Mouse (Mus musculus) heart, postnatal 36 days (tissue): ENCODE results near the gene Dnah2. TPM values are rescaled to one million over a fixed set of nuclear protein-coding genes. Genes with fewer than 3 reads are reported as not detected.

Experiments used
- DNase-seq, 2 experiments: peaks; one replicate each; pipeline ENCODE4 v3.0.0; 2021 to 2022
- intact Hi-C: fragments of 180-260 bp; cut with DNase I; formaldehyde crosslinking; loops from one replicate; pipeline ENCODE4 v1.15.1; 2025
- total RNA-seq, 2 experiments: library from RNA; stranded (reverse); gene quantifications; 2 replicates each; pipeline ENCODE4 v1.2.3; 2021

Gene Dnah2
- under 1 TPM; 0.33 to 0.57 TPM for total RNA-seq

DNA sequence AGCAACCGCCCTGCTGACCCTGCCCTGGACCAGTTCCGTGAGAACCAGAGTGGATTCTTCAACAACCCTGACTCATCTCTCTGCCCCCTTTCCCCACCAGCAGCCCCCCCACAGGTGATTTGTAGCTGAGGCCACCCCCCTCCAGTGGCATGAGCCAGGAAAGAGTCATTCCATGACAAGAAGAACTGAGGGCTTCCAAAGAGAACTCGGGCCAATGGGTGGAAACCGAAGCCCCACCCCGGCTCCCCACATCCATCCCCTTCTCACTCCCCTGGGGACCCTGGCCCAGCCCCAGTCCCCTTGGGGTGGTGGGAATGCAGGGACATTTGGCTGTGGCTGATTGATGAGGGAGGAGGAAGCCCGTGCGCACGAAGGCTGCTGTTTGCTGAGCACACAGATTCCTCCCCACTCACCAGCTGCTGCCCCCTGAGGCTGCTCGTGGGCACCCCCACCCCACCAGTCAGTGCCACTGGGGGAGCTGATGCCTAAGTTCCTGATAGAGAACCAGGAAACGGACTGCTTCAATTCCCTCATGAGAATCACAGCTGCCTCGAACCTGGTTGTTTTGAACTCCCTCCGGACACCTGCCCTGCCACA lies at the start of gene Dnah2:
Gene Dnah2 (minus strand): TSS at position 51 of the 597 bp plus-strand sequence.
- DNase-seq: no peak
- intact Hi-C loops: no loop called here

DNA sequence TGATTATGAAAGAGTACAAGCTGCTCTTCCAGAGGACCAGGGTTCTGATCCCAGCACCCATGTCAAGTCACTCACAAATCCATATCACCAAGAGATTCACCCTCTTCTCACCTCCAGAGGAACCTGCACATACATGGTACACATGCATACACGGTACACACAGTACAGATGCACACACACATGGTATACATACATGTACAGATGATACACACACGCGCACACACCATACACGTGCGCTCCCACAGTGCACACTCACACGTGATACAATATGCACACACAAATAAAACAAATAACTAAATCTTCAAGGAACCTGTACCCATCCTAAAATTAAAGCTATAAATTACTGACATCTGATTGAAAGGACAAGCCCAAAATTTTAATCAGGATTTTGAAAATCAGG lies 45.9 kb upstream of the Dnah2 start:
- DNase-seq: no peak
- intact Hi-C loops: no loop called here

DNA sequence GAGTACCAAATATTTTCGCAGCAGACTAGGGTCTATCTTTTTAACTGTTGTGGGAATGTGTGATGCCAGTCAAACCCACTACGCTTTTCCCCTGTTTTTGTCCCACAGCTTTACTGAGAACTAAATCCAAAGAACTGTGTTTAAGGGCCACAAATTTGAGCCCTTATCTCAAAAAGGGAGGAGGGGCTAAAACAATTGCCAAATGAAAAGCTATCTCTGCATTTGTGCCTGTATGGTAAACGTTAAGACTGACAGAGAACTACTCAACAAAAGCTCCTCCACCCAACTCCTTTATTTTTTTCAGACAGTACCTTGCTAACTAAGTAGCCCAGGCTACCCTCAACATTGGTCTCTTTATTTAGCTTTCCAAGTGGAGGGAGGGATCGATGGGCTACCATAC lies 43.9 kb upstream of the Dnah2 start:
- intact Hi-C loops: no loop called here
- no peak for DNase-seq

DNA sequence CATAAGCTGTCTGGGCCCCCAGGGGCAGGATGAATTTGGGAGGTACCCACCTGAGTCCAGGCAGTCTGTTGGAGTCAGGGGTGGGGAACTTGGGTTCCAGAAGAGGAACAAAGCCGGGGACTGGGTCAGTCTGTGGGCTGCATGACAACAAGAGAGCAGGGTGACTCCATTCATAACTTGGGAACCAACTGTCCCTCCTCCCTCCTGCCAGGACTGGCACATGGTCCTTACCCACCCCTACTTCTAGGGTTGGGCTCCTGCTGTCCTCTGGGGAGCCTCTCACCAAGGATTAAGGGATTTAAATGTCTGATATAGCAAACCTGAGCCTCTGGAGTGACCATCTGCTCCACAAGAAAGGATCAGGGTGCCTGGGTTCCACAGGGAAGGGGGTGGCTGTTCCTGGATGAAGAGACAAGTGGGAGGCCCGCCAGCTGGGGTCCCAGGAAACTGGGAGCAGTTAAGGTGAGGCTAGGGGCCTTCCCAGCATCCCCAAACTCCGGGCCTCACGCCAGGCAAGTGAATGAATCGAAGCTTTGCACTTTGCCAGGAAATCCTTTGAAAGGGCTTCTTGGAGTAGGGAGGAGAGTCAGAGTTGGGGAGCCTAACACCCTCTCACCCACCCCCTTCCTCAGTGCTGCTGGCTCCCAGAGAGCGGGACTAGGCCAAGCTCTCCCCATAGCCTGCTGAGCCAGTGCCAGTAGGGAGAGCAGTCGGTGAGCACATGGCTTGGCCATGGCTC lies 43.2 kb upstream of the Dnah2 start:
- intact Hi-C loops: no loop called here
- DNase-seq: no peak

DNA sequence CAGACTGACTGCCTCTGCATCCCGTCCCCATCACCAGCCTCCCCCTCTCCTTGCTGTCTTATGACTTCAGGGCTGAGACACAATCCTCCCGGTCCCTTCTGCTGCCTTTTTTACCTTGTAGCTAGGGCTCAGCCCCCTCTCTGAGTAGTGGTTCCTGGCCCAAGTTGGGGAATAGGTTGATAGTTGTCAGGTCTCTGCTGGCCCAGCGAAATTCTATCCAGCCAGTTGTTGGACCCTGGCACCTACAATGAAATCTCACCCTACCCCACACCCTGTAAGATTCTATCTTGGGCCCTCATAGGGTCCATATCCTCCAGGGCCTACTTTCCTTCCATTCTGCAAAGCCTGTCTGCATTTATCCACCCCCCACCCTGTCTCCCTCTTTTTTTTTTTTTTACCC lies 42.5 kb upstream of the Dnah2 start:
- DNase-seq: no peak
- intact Hi-C loops: no loop called here

DNA sequence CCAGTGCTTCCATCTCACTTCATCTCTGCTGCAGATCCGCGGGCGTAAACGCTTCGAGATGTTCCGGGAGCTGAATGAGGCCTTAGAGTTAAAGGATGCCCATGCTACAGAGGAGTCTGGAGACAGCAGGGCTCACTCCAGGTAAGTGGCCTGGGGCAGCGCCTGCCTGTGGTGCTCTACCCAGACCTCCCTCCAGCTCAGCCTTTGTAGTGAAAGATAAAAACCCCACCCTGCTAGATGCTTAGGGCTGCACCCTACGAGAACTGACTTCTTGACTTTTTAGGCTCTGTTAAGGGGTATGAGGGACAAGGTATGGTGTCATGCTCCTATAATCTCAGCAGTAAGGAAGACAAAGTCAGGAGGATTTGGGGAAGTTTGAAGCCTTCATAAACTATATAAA lies 41.7 kb upstream of the Dnah2 start:
- intact Hi-C loops: no loop called here
- no peak for DNase-seq

DNA sequence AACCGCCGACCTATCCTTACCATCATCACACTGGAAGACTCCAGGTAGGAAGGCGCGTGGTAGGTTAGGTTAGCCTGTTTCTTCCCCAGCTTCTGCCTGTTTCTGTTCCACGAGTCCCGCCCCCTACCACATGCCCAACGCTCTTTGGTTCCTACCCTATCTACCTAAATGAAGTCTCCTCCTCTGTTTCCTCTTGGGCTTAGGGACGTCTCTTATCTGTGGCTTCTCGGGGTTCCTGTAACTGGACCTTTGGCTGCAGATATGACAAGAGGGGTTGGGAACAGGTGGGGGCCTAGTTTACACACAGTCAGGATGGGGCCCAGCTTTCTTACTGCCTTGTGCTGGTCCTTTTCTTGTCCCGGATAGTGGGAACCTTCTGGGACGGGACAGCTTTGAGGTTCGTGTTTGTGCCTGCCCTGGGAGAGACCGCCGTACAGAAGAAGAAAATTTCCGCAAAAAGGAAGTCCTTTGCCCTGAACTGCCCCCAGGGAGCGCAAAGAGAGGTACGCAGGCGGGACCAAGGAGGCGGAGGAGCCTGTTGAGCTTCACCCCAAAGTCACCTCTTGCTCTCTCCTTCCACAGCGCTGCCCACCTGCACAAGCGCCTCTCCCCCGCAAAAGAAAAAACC lies 40.4 kb upstream of the Dnah2 start:
- no peak for DNase-seq
- intact Hi-C loops: no loop called here

DNA sequence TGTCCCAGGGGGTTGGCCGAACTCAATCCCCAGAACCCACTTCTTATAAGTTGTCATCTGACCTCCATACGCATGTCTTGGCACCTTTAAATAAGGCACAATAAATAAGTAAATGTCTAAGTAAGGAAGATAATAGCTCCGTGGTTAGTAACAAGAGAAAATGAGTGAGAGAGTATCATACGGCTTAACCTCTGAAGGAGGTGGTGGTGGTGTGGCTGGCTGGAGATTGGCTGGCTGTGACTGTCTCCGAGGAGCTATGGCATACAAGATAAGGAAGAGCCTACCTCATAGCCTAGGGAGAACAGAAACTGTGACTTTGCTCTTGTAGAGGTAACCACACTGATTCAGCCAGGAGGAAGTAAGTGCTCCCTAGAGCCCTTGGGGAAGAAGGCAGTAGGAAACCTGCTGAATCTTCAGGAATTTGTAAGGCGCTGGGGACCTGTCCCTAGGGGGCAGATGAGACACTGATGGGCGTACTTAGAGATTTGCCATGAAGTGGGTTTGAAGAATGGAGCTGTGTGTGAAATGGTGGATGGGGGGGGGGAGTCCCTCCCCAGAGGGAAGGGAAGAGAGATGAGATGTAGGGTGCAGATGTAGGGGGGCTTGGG lies 36.9 kb upstream of the Dnah2 start:
- intact Hi-C loops: no loop called here
- no peak for DNase-seq

DNA sequence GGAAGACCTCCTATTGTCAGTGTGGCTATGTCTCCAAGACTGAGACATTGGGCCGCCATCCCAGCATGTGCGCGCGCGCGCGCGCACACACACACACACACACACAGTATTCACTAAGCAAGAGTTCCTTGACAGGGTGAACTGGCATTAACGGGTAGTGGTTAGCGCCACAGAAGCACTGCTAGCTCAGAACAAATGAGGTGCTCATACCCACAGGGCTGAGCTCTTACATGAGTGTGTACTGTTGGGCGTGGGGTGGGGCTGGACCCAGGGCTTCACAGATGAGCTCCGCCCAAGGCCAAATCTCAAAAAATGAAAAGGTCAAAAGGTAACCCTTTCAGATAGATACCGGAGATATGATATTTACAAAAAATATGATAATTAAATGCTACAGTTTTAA lies 36.0 kb upstream of the Dnah2 start:
- DNase-seq: no peak
- intact Hi-C loops: no loop called here

DNA sequence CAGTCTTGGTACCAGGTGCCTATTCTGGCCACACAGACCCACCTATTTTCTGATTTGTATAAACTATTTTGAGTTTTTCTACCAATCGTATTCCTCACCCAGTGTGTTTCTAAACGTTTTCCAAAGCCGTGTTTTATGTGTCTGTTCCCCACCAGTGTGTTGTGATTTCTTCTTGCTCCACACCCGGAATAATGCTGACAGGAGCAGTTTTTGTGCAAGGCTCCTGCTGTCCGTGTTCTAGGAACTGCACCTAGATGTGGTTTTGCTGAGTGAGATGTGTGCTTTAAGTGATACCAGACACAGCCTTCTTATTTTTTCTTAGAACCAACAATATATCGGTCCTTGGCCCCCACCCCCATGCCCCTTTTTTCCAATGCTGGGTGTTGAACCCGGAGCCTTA lies 35.1 kb upstream of the Dnah2 start:
- DNase-seq: no peak
- intact Hi-C loops: no loop called here

DNA sequence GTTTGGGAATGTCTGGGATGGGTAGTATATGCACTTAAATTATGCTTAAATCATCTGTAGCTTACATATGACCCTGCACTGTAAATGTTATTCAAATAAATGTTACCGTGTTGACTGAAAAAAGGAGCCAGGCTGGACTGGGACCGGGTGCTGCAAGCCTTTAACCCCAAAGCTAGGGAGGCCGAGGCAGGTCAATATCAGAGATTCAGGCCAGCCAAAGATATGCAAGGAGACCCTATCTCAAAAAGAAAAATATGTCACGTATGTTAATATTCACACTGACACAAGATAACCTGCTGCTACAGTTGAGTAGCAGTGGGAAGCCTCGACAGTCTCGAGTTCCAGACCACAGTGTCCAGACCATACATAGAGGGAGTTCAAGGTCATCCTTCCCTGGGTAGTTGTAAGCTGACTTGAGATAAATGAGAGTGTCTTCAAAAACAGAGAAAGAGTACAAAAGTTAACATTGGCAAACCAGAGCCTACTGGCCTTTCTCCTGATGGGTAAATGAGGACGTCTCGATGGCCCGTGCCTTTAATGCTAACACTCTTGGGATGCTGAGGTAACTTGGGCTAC lies 33.4 kb upstream of the Dnah2 start:
- intact Hi-C loops: loop anchor here (2.0 kb wide), 1 partner anchor 18 kb away; no protein-coding TSS in a partner anchor

DNA sequence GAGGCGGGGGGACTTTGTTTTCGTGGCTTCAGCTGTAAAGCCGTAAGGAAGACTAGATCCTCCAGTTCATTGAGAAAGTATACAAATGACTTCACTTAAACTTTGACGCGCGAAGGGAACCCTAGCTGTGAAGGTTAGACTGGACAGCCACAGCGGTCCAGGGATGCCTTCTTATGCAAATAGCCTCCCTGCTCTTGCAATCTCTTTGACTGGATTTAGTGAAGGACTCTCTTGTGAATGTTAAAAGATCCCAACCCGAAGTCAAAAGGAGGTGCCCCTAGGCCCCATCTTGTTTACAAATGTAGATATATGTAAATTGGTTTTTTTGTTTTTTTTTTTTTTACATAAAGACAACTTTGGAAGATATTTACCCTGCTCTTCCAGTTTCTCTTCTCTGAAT lies 32.9 kb upstream of the Dnah2 start:
- no peak for DNase-seq
- intact Hi-C loops: loop anchor here (2.0 kb wide), 1 partner anchor 19 kb away; no protein-coding TSS in a partner anchor

More for the DNA sequence above, 33.4 kb upstream of the Dnah2 start:
- DNase-seq: no peak

DNA sequence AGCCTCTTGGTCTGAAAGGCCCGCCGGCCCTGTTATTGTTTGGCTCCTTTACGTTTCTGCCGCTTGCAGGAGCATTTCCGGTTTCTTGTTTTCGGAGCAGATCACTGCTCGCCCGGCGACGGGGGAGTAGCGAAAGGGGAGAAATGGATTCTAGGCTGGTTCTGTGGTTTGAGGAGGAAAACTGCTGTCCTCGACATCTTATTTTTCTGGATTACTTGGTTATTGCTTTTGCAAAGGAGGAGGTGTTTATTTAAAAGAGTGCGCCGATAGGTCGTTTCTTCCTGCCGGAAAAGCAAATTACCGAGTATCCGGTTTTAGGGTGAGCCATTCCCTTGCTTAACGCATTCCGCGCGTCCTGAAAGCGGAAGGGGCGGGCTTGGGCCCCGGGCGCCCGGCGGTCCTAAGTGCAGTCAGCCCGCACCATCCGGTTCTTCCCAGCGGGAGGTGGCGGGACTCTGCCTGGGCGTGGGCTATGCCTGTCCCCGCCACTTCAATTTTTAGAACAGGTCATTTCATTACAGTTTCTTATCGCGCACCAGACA lies 32.3 kb upstream of the Dnah2 start:
- intact Hi-C loops: no loop called here

DNA sequence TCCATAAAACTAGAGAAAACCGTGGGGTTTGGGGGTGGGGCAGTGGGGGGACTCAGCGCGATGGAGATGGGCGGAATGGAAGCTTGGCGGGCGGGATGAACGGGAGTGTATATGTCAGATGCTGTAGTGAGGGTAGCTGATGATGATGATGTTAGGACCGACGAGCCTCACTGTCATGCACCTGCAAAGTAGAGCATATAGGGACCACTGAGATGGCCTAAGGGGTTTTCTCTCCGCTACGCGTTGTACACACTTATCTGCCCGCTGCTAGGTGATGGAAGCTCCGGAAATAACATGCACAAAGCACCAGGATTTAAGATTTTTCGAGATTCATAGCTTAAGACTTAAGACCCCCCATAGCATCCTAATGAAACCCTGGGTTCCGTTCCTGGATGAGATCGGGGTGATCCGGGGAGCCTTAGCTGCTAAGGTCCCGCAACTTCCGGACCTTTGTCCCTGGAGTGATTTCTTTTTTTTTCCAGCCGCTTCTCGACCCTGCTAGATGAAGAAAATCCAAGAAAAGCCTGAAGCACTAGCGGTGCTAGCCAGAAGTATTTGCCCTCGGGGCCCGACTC lies 31.7 kb upstream of the Dnah2 start:
- no peak for DNase-seq
- intact Hi-C loops: no loop called here

More for the DNA sequence above, 32.3 kb upstream of the Dnah2 start:
- DNase-seq: peak; percentile 89

DNA sequence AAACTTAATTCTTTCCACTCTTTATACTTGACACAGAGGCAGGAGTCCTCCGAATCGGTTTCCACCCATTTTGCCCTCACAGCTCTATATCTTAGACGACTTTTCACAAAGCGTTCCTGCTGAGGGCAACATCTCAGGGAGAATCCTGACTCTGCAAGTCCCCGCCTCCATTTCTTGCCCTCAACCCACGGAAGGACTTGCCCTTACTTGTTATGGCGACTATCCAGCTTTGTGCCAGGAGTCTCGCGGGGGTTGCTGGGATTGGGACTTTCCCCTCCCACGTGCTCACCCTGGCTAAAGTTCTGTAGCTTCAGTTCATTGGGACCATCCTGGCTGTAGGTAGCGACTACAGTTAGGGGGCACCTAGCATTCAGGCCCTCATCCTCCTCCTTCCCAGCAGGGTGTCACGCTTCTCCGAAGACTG lies 31.2 kb upstream of the Dnah2 start, which contains the start of the genes Wrap53 and Trp53:
Gene Wrap53 (minus strand): TSS at position 165 of the 424 bp plus-strand sequence.
Gene Trp53 (plus strand): TSS at position 269 of the 424 bp plus-strand sequence.
- peak; percentile 87 for DNase-seq
- intact Hi-C loops: no loop called here

DNA sequence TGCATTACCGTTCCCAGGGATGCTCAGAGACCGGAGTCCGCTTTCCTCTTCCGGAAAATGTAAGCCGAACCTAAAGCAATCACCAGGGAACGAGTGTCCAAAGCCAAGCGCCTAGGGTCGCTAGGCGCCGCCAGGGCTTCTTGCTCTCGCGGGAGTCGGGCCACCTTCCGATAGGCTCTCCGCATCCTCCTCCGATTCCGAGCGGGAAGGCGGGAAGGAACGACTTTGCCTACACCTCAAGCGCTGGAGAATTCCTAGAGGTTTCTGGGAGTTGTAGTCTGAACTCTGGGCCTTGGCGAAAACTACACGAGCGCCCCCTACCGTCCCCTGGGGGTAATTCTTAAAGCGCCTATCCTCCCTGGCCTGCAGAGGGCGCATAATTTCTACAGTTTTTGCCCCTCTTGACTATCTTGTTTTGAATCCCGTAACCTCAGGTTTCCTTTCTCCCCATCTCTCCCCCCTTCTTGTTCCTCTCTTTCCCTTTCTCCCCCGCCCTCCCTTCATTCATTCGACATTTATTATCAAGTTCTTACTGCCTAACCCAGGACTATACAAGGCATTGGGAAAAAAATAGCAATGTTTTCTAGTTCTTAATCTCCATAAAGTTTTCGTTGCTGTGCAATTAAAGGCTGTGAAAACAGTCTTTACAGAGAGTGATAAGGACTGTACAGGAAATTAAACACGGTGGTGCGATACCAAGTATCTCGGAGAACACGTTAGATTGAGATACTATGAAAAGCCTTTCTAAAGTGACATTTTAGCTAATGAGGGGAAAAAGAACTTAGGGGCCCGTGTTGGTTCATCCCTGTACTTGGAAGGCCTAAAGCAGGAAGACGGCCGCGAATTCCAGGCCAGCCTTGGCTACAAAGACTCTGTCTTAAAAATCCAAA lies 30.5 kb upstream of the Dnah2 start:
- intact Hi-C loops: loop anchor here (1.0 to 2.0 kb wide), 2 partner anchors 33 to 35 kb away; no protein-coding TSS in a partner anchor
- peak; percentile 97 to 99 for DNase-seq

DNA sequence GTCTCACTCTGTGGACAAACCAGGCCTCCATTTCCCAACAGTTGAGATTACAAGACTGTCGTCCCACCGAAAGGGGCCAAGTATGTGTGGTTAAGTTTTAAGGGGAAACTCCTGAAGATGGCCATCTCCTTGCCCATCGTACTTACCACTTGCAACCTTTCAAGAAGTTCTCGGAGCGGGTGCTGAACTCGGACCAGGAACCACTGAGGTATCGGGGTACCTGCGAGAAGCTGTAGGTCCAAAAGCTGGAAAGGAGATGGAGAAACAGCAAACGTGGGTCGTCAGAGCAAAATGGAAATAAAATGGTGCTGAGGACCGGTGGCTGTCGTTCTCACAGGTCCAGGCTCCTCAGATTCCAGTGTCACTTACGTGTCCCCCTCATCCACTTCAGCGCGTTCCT lies 29.4 kb upstream of the Dnah2 start:
- intact Hi-C loops: loop anchor here (2.0 kb wide), 1 partner anchor 32 kb away; no protein-coding TSS in a partner anchor
- no peak for DNase-seq

DNA sequence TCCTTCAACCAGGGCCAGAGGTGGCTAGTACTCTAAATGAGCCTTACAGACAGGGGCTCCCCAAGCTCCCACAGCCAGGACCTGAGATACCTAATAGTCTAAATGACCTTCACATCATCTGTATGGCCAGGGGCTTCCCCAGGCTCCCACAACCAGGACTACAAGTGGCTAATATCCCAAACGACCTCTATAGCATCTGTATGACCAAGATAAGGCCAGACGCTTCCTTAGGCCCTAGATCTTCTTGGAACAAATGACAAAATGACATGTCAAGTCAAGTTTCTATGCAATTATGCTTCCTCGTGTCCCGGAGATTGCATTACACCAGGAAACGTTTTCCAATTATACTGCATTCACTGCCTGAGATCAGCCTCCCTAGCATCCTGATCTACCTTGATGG lies 27.4 kb upstream of the Dnah2 start:
- no peak for DNase-seq

DNA sequence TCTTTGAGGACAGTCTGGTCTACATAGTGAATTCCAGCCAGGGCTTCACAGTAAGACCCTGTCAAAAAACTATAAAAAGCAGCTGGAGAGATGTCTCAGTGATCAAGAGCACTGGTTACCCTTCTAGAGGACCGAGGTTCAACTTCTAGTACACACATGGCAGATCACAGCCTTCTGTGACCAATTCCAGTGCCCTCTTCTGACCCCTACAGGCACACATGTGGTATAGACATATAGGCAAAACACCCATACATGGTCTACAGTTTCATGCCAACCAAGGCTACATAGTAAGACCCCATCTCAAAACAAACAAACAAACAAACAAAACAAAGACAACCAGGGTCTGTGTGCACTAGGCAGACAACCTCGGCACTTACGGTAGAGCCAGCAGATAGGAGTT lies 26.3 kb upstream of the Dnah2 start:
- no peak for DNase-seq
- intact Hi-C loops: no loop called here

More for the DNA sequence above, 27.4 kb upstream of the Dnah2 start:
- intact Hi-C loops: no loop called here
